Mouse (Mus musculus): Measurements from ENCODE around the gene Trim45. TPM values are rescaled to one million over a fixed set of nuclear protein-coding genes. Genes with fewer than 3 reads are reported as not detected.

The Trim45 gene
- polyA plus RNA-seq (2012; rRNA removed): 8.2 and 8.6 TPM in 2 replicates

DNA sequence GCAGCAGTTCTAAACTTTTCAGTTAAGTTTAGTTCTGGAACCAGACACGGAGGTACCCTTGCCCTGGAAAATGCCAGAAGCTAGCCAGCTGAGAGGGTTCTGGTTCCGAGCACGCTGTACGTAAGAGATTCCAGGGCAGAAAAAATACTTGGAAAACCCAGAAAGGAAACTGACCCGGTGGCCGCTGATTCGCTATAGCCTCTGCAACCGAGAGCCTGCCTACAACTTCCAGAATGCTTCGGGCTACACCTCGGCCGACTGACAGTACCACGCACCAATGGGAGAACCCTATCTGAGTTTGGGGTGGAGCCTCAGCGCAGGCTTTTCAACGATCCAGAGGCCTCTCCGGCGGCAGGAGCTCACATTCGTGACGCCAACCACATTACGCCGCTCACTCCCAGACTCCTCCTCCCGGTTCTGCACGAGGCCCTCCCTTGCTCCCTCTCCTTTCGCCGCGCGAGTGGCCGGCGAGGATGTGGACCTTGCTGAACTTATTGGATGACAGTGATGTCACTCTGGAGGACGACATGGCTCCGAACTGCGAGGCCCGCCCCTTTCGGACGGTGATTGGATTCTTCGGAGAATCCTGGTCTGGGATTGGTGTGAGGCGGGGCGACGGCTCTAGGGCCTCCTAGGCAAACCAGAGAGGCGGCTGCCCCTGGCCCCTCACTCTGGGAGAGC, at the start of gene Trim45:
Trim45 (plus strand) TSS at position 378 of the 681 bp plus-strand sequence.
- DNase-seq (ENCODE audit: extremely low spot score in 1 of 2, low spot score in 1 of 2): peak; percentile 99 to 100

DNA sequence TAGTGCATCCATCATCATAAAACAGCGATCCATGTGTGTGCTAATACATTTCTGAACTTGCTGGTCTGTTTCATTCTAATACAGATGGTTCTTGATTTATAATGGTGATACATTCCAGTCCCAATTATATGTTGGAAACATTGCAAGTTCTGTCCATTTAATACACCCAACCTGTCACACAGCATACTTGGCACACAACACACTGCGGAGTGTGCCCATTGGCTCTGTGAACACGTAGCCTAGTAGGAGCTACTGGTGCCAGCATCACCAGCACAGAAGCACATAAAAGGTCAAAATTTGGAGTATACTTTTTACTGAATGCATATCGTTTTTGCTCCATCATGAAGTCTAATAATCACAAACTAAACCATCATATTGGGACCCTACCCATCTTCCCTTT, 44.9 kb upstream of the Trim45 start:
- no peak for DNase-seq (ENCODE audit: extremely low spot score in 1 of 2, low spot score in 1 of 2)

DNA sequence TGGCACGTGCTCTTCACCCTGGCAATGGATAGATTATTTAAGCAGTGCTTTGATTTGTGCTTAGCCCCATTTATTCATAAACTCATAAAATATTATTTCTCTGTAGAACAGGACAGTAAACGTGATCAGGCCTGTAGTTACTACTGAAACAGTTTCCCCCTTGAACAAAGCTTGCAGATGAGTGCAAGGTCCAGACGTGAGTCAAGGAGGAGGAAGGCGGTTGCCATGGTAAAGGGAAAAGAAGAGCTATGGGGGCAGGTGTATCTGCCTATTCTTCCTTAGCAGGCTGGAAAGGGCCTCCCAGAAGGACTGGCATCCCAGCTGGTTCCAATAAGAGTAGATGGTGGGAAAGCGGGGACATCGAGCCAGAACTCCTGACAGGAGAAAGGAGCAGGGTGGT, 40.6 kb upstream of the Trim45 start:
- no peak for DNase-seq (ENCODE audit: extremely low spot score in 1 of 2, low spot score in 1 of 2)

DNA sequence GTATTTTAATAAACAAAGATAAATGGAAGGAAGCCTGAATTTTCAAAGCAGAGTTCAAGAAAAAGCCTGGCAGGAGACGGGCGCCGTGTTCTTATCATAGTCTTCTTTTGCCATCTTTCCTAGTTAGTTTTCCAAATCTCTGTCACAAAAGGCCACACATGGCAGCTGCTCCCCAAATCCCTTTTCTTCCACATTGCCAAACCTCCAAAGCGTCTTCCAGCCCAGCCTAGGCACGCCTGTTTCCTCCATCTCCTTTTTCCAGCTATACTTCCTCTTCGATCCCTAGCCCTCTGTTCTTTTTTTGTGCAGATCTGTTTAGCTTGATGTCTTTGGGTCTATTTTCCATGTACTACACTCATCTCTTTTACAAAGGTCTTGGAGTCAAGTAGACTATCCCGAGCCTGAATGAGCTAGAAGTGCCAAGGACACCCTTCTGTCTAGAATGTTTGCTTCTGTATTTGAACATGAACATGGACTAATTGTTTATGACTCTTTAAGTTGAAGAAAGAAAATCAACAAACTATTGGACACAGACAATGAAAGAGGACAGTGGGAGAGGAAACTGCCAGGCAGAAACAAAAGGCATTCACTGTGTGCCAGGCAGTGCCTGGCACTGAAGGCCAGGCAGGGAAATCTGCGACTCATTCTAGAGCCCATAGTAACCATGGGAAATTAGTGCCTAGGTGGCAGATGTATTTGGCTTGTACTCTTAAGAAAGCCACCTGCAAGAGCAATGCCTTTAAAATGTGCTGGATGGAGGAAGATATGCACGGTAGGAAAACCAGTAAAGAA, 40.0 kb upstream of the Trim45 start:
- no peak for DNase-seq (ENCODE audit: extremely low spot score in 1 of 2, low spot score in 1 of 2)

DNA sequence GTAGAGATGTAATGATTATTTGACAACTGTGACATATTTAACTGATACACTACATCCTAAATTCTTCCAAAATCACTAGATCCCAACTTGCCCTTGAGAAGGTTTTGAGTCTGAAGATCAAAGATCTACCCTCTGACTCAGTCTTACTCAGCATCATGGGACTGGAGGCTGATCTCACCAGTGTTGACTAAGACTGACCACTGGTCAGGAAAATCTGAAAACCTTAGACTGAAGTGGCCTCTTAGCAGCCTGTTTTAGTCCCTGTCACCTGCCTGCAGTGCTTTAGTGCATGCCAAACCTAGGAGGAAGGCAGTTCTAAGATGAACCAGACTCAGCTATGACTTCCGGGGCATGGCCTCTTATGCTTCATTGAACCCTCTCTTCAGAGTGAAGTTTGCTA, 32.8 kb upstream of the Trim45 start:
- no peak for DNase-seq (ENCODE audit: extremely low spot score in 1 of 2, low spot score in 1 of 2)

DNA sequence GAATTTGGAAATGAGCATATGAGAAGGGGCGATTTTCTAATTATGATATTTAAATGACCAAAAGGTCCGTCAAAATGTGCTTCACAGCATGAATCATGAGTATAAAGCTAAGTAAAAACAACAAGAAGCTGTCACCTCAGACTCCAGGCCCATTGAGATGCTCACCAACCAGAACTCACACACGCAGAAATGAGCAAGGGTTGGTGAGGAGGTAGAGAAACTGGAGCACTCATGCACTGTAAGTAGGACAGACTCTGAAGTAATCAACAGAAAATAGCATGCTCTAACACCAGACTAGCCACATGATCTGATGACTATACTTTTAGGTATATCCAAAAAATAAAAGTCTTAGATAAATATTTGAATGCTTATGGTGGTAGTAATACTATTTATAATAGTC, 31.6 kb upstream of the Trim45 start:
- peak in 1 of 2 experiments; percentile 37 for DNase-seq (ENCODE audit: extremely low spot score in 1 of 2, low spot score in 1 of 2)

DNA sequence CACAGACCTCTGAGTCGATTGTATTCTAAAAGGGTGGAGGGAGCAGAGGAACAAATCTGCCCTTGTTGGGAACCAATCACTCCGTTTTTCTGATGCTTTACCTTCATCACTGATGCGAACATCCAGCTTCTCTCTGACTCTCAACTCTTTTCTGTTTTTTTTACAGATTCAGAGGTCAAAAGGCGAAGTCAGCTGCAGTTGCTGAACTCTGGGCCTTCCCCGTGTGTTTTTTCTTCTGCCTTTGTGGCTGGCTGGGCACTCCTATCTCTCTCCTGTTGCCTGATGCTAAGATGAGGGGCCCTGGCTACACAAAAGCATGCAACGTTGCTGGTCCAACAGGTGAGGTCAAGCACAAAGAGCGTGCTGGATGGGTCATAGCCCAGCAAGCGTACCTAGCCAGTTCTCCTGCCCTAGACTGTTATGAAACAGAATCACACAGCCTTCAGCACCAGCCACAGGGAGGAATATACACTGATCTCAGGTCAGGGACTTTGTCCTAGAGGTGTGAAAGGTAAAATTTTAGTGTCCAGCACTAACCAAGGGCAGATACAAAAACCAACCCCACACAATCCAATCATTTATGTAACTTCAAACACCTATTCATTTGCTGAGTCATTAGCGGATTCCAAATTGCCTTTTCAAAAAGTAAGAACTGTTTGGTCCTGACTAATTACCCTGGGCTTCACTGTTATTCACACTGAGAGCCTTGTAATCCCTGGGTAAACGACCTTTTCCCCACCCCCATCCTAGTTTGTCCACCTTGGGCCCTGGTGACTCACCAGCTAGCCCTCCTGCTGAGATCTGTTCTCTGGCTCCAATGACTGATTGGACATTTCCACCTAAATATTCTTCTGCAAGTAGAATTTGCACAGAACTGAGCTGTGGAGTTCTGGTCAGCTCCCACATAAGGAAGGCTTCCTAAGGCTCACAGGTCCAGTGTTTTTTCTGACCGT, 29.3 kb upstream of the Trim45 start:
- no peak for DNase-seq (ENCODE audit: extremely low spot score in 1 of 2, low spot score in 1 of 2)

DNA sequence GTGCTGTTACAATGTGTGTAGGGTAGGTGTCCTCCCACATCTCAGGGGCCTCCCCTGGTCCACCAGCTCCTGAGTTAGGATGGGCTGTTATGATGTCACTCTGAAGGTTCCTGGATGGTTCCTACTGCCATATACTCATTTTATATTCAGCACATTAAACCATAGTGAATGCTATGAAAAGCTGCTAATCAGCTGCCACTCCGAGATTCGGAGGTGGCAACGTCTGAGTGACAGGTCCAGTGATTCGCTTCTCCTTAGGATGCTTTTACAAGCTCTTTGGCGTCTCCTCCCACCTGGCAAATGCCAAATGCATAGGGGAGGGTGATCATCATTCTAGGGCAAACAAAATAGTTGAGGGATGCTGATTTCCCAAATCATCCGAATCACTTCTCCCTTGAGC, 26.5 kb upstream of the Trim45 start:
- DNase-seq (ENCODE audit: extremely low spot score in 1 of 2, low spot score in 1 of 2): no peak

DNA sequence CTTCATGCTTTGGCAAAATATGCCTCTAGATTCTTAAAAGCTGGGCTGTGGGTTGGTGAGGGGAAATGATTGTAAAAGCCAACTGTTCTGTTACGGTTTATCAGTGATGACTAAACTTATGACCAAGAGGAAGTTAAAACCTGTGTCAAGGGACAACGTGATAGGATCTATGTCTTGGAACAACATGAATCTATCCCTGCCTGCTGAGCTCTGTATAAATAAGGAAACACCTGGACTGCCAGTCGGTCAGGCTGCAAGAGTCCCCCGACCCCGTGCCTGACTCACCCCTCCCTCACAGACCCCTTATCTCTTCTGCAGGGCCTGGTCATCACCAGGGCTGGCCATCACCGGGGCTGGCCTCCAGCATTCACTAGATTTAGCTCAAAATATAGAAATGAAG, 15.9 kb upstream of the Trim45 start:
- no peak for DNase-seq (ENCODE audit: extremely low spot score in 1 of 2, low spot score in 1 of 2)

DNA sequence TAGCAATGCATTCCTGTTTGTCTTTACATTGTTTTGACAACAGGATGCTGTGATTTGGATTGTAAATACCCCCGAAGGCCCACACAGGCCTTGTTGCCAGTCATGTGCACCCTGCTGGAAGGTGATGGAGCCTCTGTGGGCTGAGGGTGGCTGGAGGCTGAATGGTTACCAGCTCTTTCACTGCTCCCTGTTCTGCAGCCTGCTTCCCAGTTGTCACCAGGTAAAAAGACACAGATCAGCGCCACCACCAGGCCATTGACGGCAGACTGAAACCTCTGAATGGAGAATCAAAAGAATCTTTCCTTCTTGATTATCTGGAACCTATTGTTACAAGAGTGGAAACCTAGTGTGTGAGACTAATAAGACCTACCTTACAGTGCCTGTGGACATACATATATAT, 15.1 kb upstream of the Trim45 start:
- no peak for DNase-seq (ENCODE audit: extremely low spot score in 1 of 2, low spot score in 1 of 2)

DNA sequence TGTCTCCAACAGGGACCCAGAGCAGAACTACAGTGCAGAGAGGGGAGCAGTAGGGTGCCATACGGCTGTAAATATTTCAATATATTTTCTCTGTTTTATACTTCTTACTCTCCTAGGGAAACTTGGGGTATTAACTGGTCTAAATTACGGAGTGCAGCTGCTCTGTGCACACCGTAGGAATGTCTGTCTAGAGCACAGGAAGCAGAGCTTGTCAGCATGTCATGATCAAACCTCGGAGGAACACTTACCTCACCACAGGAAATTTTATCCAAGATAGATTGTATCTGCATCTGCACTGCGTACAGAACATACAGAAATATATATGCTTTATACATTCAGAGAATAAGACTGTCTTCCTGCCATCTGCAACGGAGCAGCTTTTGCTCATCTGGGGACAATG, 13.4 kb upstream of the Trim45 start:
- DNase-seq (ENCODE audit: extremely low spot score in 1 of 2, low spot score in 1 of 2): no peak

DNA sequence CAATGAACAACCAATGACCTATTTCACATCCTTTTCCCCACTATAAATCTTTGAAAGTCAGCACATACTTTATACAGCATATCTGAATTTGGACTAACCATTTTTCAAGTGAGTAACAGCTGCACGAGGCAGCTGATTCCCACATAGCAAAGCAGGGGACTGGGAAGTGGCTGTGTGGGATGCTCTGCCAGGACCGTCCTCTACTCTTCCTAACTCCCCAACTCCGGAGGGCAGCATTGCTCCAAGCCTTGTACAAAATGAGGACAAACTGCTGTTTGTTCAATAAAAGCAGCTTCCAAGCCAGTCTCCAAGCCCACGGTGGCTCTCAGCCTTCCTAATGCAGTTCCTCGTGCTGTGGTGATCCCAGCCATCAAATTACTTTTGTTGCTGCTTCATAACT, 11.4 kb upstream of the Trim45 start:
- no peak for DNase-seq (ENCODE audit: extremely low spot score in 1 of 2, low spot score in 1 of 2)

DNA sequence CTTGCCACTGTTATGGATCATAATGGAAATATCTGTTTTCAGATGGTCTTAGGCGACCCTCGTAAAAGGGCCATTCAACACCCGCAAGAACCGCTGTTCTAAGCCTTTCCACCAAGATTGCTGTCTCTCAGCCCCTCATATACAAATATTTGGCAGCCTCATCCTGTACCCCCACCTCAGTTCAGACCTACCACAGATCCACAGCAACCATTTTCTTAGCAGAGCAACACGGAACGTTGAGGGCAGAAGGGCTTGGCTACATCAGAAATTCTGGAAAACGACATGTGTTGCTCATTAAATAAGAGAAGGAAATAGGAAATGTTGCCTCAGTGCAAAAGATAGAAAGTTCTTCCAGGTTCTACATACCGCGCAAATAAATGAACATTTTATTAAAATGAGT, 11.0 kb upstream of the Trim45 start:
- DNase-seq (ENCODE audit: extremely low spot score in 1 of 2, low spot score in 1 of 2): no peak

DNA sequence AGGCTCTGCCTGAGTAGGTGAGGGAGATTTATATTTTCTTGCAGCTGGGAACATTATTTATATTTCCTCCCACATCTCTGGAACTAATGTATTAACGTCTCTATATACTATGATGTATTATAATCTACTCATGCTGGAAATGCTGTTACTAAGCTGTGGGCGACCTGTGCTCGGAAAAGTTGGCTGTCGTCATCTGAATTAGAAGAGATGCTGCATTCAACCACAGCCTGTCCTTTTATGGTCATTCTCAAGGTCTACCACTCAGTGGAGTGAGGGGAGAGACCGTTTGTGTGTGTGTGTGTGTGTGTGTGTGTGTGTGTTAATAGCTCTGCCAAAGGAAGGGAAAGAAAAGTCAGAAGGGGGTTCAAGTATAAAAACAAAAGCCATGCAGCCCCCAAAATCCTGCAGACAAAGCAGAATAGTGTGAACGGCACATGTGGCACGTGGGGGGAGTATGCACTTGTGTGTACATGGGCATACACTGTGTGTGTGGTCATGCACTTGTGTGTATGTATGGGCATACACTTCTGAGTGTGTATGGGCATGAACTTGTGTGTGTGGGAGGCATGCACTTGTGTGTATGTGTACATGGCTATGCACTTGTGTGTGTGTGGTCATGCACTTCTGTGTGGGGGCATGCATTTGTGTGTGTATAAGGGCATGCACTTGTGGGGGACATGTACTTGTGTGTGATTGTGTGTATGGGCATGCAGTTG, 10.3 kb upstream of the Trim45 start:
- no peak for DNase-seq (ENCODE audit: extremely low spot score in 1 of 2, low spot score in 1 of 2)

DNA sequence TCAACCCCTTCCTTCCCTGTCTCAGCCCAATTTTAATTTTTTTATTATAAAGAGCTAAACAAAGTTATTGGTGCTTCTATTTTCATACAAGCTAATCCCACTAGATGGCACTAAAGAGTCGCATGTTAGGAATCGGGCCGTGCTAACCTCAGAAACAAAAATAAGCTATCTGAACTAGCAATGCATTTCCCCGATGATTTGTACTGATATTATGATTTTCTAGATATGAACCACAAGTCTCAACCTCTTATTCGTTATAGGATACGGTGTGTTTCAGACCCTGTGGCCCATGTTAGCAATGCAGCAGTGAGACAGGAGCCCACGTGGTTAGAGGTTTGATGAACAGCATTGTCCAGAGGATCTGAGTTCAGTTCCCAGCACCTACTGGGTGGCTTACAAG, 5.2 kb upstream of the Trim45 start:
- peak in 1 of 2 experiments; percentile 81 for DNase-seq (ENCODE audit: extremely low spot score in 1 of 2, low spot score in 1 of 2)

DNA sequence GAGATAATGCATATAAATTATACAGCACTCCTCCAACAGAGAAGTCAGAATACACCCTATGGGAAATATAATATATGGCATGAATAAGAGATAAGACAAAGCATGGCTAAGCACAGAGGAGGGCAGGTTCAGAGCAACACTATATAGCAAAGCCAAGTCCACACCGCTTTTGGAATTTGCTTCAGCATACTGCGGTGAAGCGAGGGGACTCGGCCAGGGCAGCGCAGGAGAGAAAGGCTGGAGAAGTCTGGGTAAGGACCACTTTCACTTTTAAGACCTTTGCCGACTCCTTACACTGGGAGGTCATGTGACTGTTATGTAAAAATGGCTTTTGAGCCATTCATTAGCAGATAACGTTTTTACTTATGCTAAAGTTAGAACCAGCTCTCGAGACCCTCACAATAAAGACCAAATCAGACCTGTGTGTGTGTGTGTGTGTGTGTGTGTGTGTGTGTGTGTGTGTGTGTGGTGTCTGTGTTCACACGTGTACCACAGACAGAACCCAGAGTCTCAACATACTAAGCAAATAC, 1.3 kb upstream of the Trim45 start:
- DNase-seq (ENCODE audit: extremely low spot score in 1 of 2, low spot score in 1 of 2): no peak

DNA sequence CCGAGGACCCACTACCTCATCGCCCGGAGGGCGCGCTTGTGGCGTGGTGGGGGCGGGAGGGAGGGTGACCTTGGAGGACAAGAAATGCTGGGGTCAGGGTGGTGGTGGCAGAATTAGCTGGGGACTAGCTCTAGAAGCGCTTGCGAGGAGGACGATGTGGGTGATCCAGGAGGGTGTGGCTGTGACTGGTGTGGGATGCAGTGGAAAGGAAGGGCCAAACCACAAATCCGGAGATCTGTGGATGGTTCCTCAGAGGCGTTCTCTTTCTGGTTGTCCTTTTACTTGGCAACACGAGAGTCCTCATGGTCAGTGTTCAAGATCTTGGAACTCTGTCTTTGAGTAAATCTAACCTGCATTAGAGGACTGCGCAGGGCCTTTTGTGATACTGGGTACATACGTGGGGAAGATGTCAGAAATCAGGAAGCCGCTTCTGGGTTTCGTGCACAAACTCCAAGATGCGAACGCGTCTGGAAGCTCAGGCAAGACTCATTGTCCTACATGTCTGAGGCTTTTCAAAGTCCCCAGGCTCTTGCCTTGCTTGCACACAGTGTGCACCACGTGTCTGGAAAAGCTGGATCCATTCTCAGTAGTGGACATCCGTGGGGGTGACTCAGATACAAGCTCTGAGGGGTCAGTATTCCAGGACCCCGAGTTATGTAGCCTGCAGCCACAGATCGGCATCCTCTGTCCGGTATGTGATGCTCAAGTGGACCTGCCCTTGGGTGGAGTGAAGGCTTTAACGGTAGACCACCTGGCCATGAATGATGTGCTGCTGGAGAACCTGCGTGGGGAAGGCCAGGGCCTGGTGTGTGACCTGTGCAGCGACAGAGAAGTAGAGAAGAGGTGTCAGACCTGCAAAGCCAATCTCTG, 739 bp downstream of the Trim45 start:
- no peak for DNase-seq (ENCODE audit: extremely low spot score in 1 of 2, low spot score in 1 of 2)

DNA sequence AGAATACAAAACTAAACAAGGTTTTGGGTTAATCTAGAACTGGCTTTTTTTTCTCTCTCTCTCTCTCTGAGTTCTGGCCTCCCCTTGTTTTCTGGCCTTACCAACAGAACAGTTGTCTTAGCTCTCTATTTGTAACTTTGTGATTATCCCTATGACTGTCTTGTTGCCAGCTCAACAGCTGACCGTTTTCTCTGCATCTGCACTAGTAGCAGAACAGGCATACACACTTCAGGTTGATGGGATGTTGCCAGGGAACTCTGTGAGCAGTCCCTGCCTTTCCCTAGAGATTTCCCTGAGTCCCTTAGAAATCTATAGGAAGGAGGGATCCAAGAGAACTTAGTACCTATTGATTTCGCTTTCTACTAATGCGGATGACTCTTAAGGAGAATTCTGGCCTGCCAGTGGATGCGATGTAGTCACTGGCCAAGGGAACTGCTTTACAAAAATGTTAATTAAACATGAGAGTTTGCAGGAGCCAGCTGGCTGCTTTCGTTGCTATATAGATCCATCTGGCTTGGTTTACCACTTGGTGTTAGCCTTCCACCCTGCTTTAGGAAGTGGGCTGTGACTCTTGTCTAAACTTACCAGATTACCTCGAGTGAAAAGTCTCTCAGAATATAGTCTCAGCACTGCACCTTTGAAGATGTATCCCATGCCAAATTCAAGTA, 2.2 kb downstream of the Trim45 start:
- peak; percentile 22 to 43 for DNase-seq (ENCODE audit: extremely low spot score in 1 of 2, low spot score in 1 of 2)

DNA sequence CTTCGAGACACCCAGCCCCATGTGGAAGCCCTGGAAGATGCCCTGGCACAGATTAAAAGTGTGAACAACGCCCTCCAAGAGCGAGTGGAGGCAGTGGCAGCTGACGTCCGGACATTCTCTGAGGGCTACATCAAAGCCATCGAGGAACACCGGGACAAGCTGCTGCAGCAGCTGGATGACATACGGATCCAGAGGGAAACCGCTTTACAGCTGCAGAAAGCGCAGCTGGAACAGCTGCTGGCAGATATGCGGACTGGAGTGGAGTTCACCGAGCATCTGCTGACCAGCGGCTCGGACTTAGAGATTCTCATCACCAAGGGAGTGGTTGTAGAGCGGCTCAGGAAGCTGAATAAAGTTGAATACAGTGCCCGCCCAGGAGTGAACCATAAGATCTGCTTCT, 3.2 kb downstream of the Trim45 start:
- no peak for DNase-seq (ENCODE audit: extremely low spot score in 1 of 2, low spot score in 1 of 2)
